Mouse (Mus musculus) embryonic fibroblast, embryonic 13.5 days (primary cell): ENCODE data around the gene Spata4. TPM values are rescaled to one million over a fixed set of nuclear protein-coding genes. Genes with fewer than 3 reads are reported as not detected.

Source experiments
- H3K27ac ChIP-seq: 2 replicates; pipeline ENCODE4 v1.5.1; 2012; ENCODE audit warnings: low read length, control low read depth, inconsistent platforms; ENCODE audit not compliant: insufficient read depth
- H3K4me1 ChIP-seq: 2 replicates; pipeline ENCODE4 v1.6.1; 2011; ENCODE audit warnings: low read length; ENCODE audit not compliant: control insufficient read depth, insufficient read depth
- H3K4me3 ChIP-seq: 2 replicates; pipeline ENCODE4 v1.5.1; 2011; ENCODE audit warnings: mild to moderate bottlenecking, control low read depth, low read length; ENCODE audit not compliant: insufficient read depth
- CTCF ChIP-seq: IDR thresholded peaks from 2 replicates; pipeline ENCODE4 v1.5.1; 2011; ENCODE audit warnings: mild to moderate bottlenecking, control low read depth, low read length, moderate library complexity, borderline replicate concordance; ENCODE audit not compliant: insufficient read depth
- POLR2A ChIP-seq: IDR thresholded peaks from 2 replicates; pipeline ENCODE4 v1.6.1; 2011; ENCODE audit warnings: low read depth, mild to moderate bottlenecking, control low read depth, low read length, moderate library complexity
- polyA plus RNA-seq: library from polyadenylated mRNA; stranded (reverse); fragments of >200 nt; gene quantifications from 2 replicates; pipeline ENCODE4 v1.2.4, GENCODE M21; 2011; ENCODE audit warnings: low read depth; ENCODE audit not compliant: missing spikeins, insufficient read length

Spata4 gene
- not detected in 2 replicates for polyA plus RNA-seq

GRCm38 (mm10) chr8:54600671-54601251 lies at the start of gene Spata4:
Gene Spata4 (plus strand): TSS chr8:54600781.
- Histone ChIP-seq H3K4me1 (no peaks in the 10 kb centered on the region), H3K27ac (no peak within 1 kb of the TSS), H3K4me3 (no peak within 1 kb of the TSS)
- TF ChIP-seq CTCF (no peak), POLR2A (no peak)

- no peak overlapping the region for H3K27ac ChIP-seq
- TF ChIP-seq CTCF (no peak), POLR2A (no peak)
- H3K4me3 ChIP-seq = no peak overlapping the region
- no peaks in the 10 kb centered on the region for H3K4me1 ChIP-seq
Measured at GRCm38 (mm10) chr8:54554921-54555320, 45.7 kb upstream of the Spata4 start.

- Histone ChIP-seq H3K4me1 (peaks cover 5% of the 10 kb centered on the region), H3K4me3 (no peak overlapping the region), H3K27ac (no peak overlapping the region)
- TF ChIP-seq POLR2A (no peak), CTCF (no peak)
Measured at GRCm38 (mm10) chr8:54562137-54562536, 38.4 kb upstream of the Spata4 start.

- no peak for TF ChIP-seq POLR2A
- Histone ChIP-seq H3K4me3 (no peak overlapping the region), H3K4me1 (peaks cover 5% of the 10 kb centered on the region), H3K27ac (no peak overlapping the region)
Measured at GRCm38 (mm10) chr8:54565181-54565580, 35.4 kb upstream of the Spata4 start.

- Histone ChIP-seq H3K27ac (no peak overlapping the region), H3K4me1 (peaks cover 5% of the 10 kb centered on the region), H3K4me3 (no peak overlapping the region)
- no peak for TF ChIP-seq CTCF
- no peak for TF ChIP-seq POLR2A
Measured at GRCm38 (mm10) chr8:54565603-54566260, 34.8 kb upstream of the Spata4 start.

GRCm38 (mm10) chr8:54567168-54567567 lies 33.4 kb upstream of the Spata4 start:
- Histone ChIP-seq H3K4me3 (no peak overlapping the region), H3K4me1 (peaks cover 7% of the 10 kb centered on the region), H3K27ac (no peak overlapping the region)
- no peak for TF ChIP-seq CTCF
- TF ChIP-seq POLR2A = no peak

GRCm38 (mm10) chr8:54570618-54571609 lies 29.7 kb upstream of the Spata4 start:
- TF ChIP-seq POLR2A (no peak), CTCF (no peak)
- H3K27ac ChIP-seq = no peak overlapping the region

GRCm38 (mm10) chr8:54581436-54581835 lies 19.1 kb upstream of the Spata4 start:
- H3K4me1 ChIP-seq = no peaks in the 10 kb centered on the region; the same call in 1 of the 2 replicates
- TF ChIP-seq POLR2A = no peak
- H3K27ac ChIP-seq = no peak overlapping the region
- no peak overlapping the region for H3K4me3 ChIP-seq

More at GRCm38 (mm10) chr8:54570618-54571609, 29.7 kb upstream of the Spata4 start:
- Histone ChIP-seq H3K4me3 (no peak overlapping the region), H3K4me1 (peaks cover 2% of the 10 kb centered on the region; the same call in 1 of the 2 replicates)

- TF ChIP-seq CTCF = no peak
- TF ChIP-seq POLR2A = no peak
- H3K4me3 ChIP-seq = no peak overlapping the region
- no peak overlapping the region for H3K27ac ChIP-seq
- no peaks in the 10 kb centered on the region; the same call in 1 of the 2 replicates for H3K4me1 ChIP-seq
Measured at GRCm38 (mm10) chr8:54582886-54583285, 17.7 kb upstream of the Spata4 start.
